Mouse (Mus musculus): Measurements from ENCODE around the gene Frk. TPM values are rescaled to one million over a fixed set of nuclear protein-coding genes. Genes with fewer than 3 reads are reported as not detected.
"Not testable (repeated sequence)": the region's sequence is repeated elsewhere in the genome, so short reads cannot be mapped to it uniquely, and the experiment has no call there.

Gene Frk
- total RNA-seq (2015) (not detected in 2 replicates), total RNA-seq (2017) (not detected in 2 replicates)

- no peak for ATAC-seq (ENCODE audit: poor library complexity, severe bottlenecking)
Observed at GRCm38 (mm10) chr10:34483297-34484013, at the start of gene Frk. TSS of gene Frk (plus strand) at chr10:34483399.

- ATAC-seq (ENCODE audit: poor library complexity, severe bottlenecking): not testable (repeated sequence)
Observed at GRCm38 (mm10) chr10:34434191-34434590, 49.0 kb upstream of the Frk start.

GRCm38 (mm10) chr10:34449469-34449868 is 33.7 kb upstream of the Frk start:
- no peak for ATAC-seq (ENCODE audit: poor library complexity, severe bottlenecking)

- ATAC-seq (ENCODE audit: poor library complexity, severe bottlenecking): no peak
Observed at GRCm38 (mm10) chr10:34461451-34461850, 21.7 kb upstream of the Frk start.

GRCm38 (mm10) chr10:34464321-34464720 is 18.9 kb upstream of the Frk start:
- no peak for ATAC-seq (ENCODE audit: poor library complexity, severe bottlenecking)

- ATAC-seq (ENCODE audit: poor library complexity, severe bottlenecking): no peak
Observed at GRCm38 (mm10) chr10:34469037-34469436, 14.2 kb upstream of the Frk start.

- no peak for ATAC-seq (ENCODE audit: poor library complexity, severe bottlenecking)
Observed at GRCm38 (mm10) chr10:34479942-34480455, 3.2 kb upstream of the Frk start.

- ATAC-seq (ENCODE audit: poor library complexity, severe bottlenecking): no peak
Observed at GRCm38 (mm10) chr10:34484014-34484411, 814 bp downstream of the Frk start.

GRCm38 (mm10) chr10:34485079-34485478 is 1.9 kb downstream of the Frk start:
- ATAC-seq (ENCODE audit: poor library complexity, severe bottlenecking): no peak

- no peak for ATAC-seq (ENCODE audit: poor library complexity, severe bottlenecking)
Observed at GRCm38 (mm10) chr10:34507807-34508206, 24.6 kb downstream of the Frk start.

- no peak for ATAC-seq (ENCODE audit: poor library complexity, severe bottlenecking)
Observed at GRCm38 (mm10) chr10:34508593-34508992, 25.4 kb downstream of the Frk start.

GRCm38 (mm10) chr10:34509256-34509655 is 26.1 kb downstream of the Frk start:
- no peak for ATAC-seq (ENCODE audit: poor library complexity, severe bottlenecking)

GRCm38 (mm10) chr10:34511192-34511591 is 28.0 kb downstream of the Frk start:
- no peak for ATAC-seq (ENCODE audit: poor library complexity, severe bottlenecking)

GRCm38 (mm10) chr10:34512551-34512950 is 29.4 kb downstream of the Frk start:
- no peak for ATAC-seq (ENCODE audit: poor library complexity, severe bottlenecking)

GRCm38 (mm10) chr10:34525598-34525997 is 42.4 kb downstream of the Frk start:
- ATAC-seq (ENCODE audit: poor library complexity, severe bottlenecking): no peak

- no peak for ATAC-seq (ENCODE audit: poor library complexity, severe bottlenecking)
Observed at GRCm38 (mm10) chr10:34531766-34532165, 48.6 kb downstream of the Frk start.

GRCm38 (mm10) chr10:34532507-34532906 is 49.3 kb downstream of the Frk start:
- no peak for ATAC-seq (ENCODE audit: poor library complexity, severe bottlenecking)

- no peak for ATAC-seq (ENCODE audit: poor library complexity, severe bottlenecking)
Observed at GRCm38 (mm10) chr10:34540687-34541086, 57.5 kb downstream of the Frk start.

GRCm38 (mm10) chr10:34541717-34542490 is 58.7 kb downstream of the Frk start:
- no peak for ATAC-seq (ENCODE audit: poor library complexity, severe bottlenecking)

GRCm38 (mm10) chr10:34550612-34551011 is 67.4 kb downstream of the Frk start:
- ATAC-seq (ENCODE audit: poor library complexity, severe bottlenecking): no peak

- no peak for ATAC-seq (ENCODE audit: poor library complexity, severe bottlenecking)
Observed at GRCm38 (mm10) chr10:34551636-34552035, 68.4 kb downstream of the Frk start.
